Mouse (Mus musculus): ENCODE measurements around the gene Tacc2.

- TF ChIP-seq CTCF (IDR thresholded peaks at IDR 0.05; ENCODE audit: extremely low read depth, insufficient read depth, low read length) (no peak), POLR2A (IDR thresholded peaks at IDR 0.05; ENCODE audit: extremely low read depth, insufficient read depth, low read length) (no peak)
Observed at GRCm38 (mm10) chr7:130604390-130604789, 27.2 kb downstream of the Tacc2 start.

Measured in cortical plate, adult 2 months (tissue).